Mouse (Mus musculus) liver, embryonic 15.5 days (tissue): ENCODE data around the gene Brinp2. TPM values are rescaled to one million over a fixed set of nuclear protein-coding genes. Genes with fewer than 3 reads are reported as not detected.

Experiments
- ATAC-seq: fragments of 200-750 bp; cut with Nextera tagmentation; 2 replicates; pipeline ENCODE4 v1.8.0; 2017; ENCODE audit warnings: moderate number of reproducible peaks, mild to moderate bottlenecking, moderate library complexity; ENCODE audit not compliant: insufficient read depth
- H3K27ac ChIP-seq: fragments of 300-500 bp; sonication (generic); replicated peaks from 2 replicates; pipeline ENCODE4 v1.5.1; 2015; ENCODE audit warnings: mild to moderate bottlenecking, inconsistent platforms
- H3K27me3 ChIP-seq: fragments of 300-500 bp; sonication (generic); 2 replicates; pipeline ENCODE4 v1.6.1; 2015; ENCODE audit warnings: mild to moderate bottlenecking, inconsistent platforms
- H3K36me3 ChIP-seq: fragments of 300-500 bp; sonication (generic); replicated peaks from 2 replicates; pipeline ENCODE4 v1.6.1; 2015; ENCODE audit warnings: moderate library complexity, mild to moderate bottlenecking, inconsistent platforms
- H3K4me1 ChIP-seq: fragments of 300-500 bp; sonication (generic); replicated peaks from 2 replicates; pipeline ENCODE4 v1.6.1; 2015; ENCODE audit warnings: inconsistent platforms
- H3K4me2 ChIP-seq: fragments of 300-500 bp; sonication (generic); 2 replicates; pipeline ENCODE4 v1.6.1; 2015; ENCODE audit warnings: moderate library complexity, mild to moderate bottlenecking, inconsistent platforms
- H3K4me3 ChIP-seq: fragments of 300-500 bp; sonication (generic); replicated peaks from 2 replicates; pipeline ENCODE4 v1.5.1; 2015; ENCODE audit warnings: mild to moderate bottlenecking, inconsistent platforms
- H3K9ac ChIP-seq: fragments of 300-500 bp; sonication (generic); 2 replicates; pipeline ENCODE4 v1.6.1; 2015; ENCODE audit warnings: moderate library complexity, mild to moderate bottlenecking, inconsistent platforms
- H3K9me3 ChIP-seq: fragments of 300-500 bp; sonication (generic); replicated peaks from 2 replicates; pipeline ENCODE4 v1.6.1; 2016; ENCODE audit warnings: inconsistent platforms
- WGBS: fragments of 180-500 bp; shearing (Covaris S2); methylation state at CpG from one replicate; pipeline ENCODE4 v1.1.7; 2015; ENCODE audit warnings: mixed read lengths; ENCODE audit not compliant: insufficient replicate concordance; 5-methylcytosine and 5-hydroxymethylcytosine counted together
- polyA plus RNA-seq: library from polyadenylated mRNA; unstranded; fragments of >200 nt; fragmentation: Nextera tagmentation; extraction: Ambion mirVana; gene quantifications from 2 replicates; pipeline ENCODE4 v1.2.1, GENCODE M21; 2015

Gene Brinp2
- polyA plus RNA-seq, 1 experiment from 2014 or later, result 0.05 TPM

- H3K9me3 ChIP-seq, result no peaks in the 10 kb centered on the region
- WGBS, result 10% methylated on average over 28 of the region's 28 CpGs
- no peaks in the 10 kb centered on the region for H3K4me1 ChIP-seq
- peak overlapping the region; percentile 37 for H3K4me3 ChIP-seq
- no peak overlapping the region for H3K9ac ChIP-seq
- H3K27me3 ChIP-seq, result peaks cover 29% of the 10 kb centered on the region
- peak overlapping the region; percentile 57 for H3K4me2 ChIP-seq
- no peaks in the 10 kb centered on the region for H3K36me3 ChIP-seq
- ATAC-seq, result no peak
- H3K27ac ChIP-seq, result no peak overlapping the region
These were observed 712 bp downstream of the Brinp2 start for GRCm38 (mm10) chr1:158355177-158356050.

GRCm38 (mm10) chr1:158353656-158354371 is 2.3 kb downstream of the Brinp2 start:
- Histone ChIP-seq H3K4me2 (no peak overlapping the region), H3K27me3 (peaks cover 29% of the 10 kb centered on the region), H3K36me3 (no peaks in the 10 kb centered on the region), H3K9me3 (no peaks in the 10 kb centered on the region), H3K4me3 (no peak overlapping the region), H3K9ac (no peak overlapping the region), H3K27ac (no peak overlapping the region), H3K4me1 (no peaks in the 10 kb centered on the region)
- 53% methylated on average over 5 of the region's 5 CpGs for WGBS
- no peak for ATAC-seq

- Histone ChIP-seq H3K9me3 (no peaks in the 10 kb centered on the region), H3K27ac (no peak overlapping the region), H3K4me2 (no peak overlapping the region), H3K4me1 (no peaks in the 10 kb centered on the region), H3K9ac (no peak overlapping the region), H3K4me3 (no peak overlapping the region), H3K27me3 (no peaks in the 10 kb centered on the region), H3K36me3 (no peaks in the 10 kb centered on the region)
- ATAC-seq, result no peak
- 44% methylated on average over 6 of the region's 6 CpGs for WGBS
These were observed 12.8 kb downstream of the Brinp2 start for GRCm38 (mm10) chr1:158343243-158343714.

GRCm38 (mm10) chr1:158328839-158329238 is 27.3 kb downstream of the Brinp2 start:
- no peak overlapping the region for H3K4me2 ChIP-seq
- no peaks in the 10 kb centered on the region for H3K4me1 ChIP-seq
- no peaks in the 10 kb centered on the region for H3K27me3 ChIP-seq
- H3K27ac ChIP-seq, result no peak overlapping the region
- H3K36me3 ChIP-seq, result no peaks in the 10 kb centered on the region
- ATAC-seq, result no peak
- no peaks in the 10 kb centered on the region for H3K9me3 ChIP-seq
- no peak overlapping the region for H3K4me3 ChIP-seq
- H3K9ac ChIP-seq, result no peak overlapping the region
- 55% methylated on average over 2 of the region's 2 CpGs for WGBS

GRCm38 (mm10) chr1:158328126-158328525 is 28.0 kb downstream of the Brinp2 start:
- Histone ChIP-seq H3K27ac (no peak overlapping the region), H3K4me1 (no peaks in the 10 kb centered on the region), H3K36me3 (no peaks in the 10 kb centered on the region), H3K27me3 (no peaks in the 10 kb centered on the region), H3K4me3 (no peak overlapping the region), H3K9me3 (no peaks in the 10 kb centered on the region), H3K9ac (no peak overlapping the region), H3K4me2 (no peak overlapping the region)
- no peak for ATAC-seq
- WGBS, result 45% methylated on average over 5 of the region's 5 CpGs

- H3K4me1 ChIP-seq, result no peaks in the 10 kb centered on the region
- H3K36me3 ChIP-seq, result no peaks in the 10 kb centered on the region
- WGBS, result 55% methylated on average over 6 of the region's 6 CpGs
- no peak overlapping the region for H3K4me3 ChIP-seq
- no peaks in the 10 kb centered on the region for H3K27me3 ChIP-seq
- no peak for ATAC-seq
- no peaks in the 10 kb centered on the region for H3K9me3 ChIP-seq
- H3K27ac ChIP-seq, result no peak overlapping the region
- no peak overlapping the region for H3K4me2 ChIP-seq
- no peak overlapping the region for H3K9ac ChIP-seq
These were observed 32.8 kb downstream of the Brinp2 start for GRCm38 (mm10) chr1:158323325-158323724.

GRCm38 (mm10) chr1:158310426-158311156 is 45.5 kb downstream of the Brinp2 start:
- H3K36me3 ChIP-seq, result no peaks in the 10 kb centered on the region
- H3K4me3 ChIP-seq, result no peak overlapping the region
- 50% methylated on average over 5 of the region's 5 CpGs for WGBS
- no peak for ATAC-seq
- no peak overlapping the region for H3K27ac ChIP-seq
- no peaks in the 10 kb centered on the region for H3K4me1 ChIP-seq
- no peak overlapping the region for H3K4me2 ChIP-seq
- no peaks in the 10 kb centered on the region for H3K27me3 ChIP-seq
- no peak overlapping the region for H3K9ac ChIP-seq
- H3K9me3 ChIP-seq, result no peaks in the 10 kb centered on the region

- no peak overlapping the region for H3K9ac ChIP-seq
- WGBS, result 65% methylated on average over 7 of the region's 7 CpGs
- no peaks in the 10 kb centered on the region for H3K4me1 ChIP-seq
- H3K4me3 ChIP-seq, result no peak overlapping the region
- no peaks in the 10 kb centered on the region for H3K27me3 ChIP-seq
- no peaks in the 10 kb centered on the region for H3K36me3 ChIP-seq
- ATAC-seq, result no peak
- H3K27ac ChIP-seq, result no peak overlapping the region
- no peaks in the 10 kb centered on the region for H3K9me3 ChIP-seq
- no peak overlapping the region for H3K4me2 ChIP-seq
These were observed 59.1 kb downstream of the Brinp2 start for GRCm38 (mm10) chr1:158297042-158297441.

- Histone ChIP-seq H3K4me1 (no peaks in the 10 kb centered on the region), H3K4me3 (no peak overlapping the region), H3K9ac (no peak overlapping the region), H3K36me3 (no peaks in the 10 kb centered on the region), H3K4me2 (no peak overlapping the region), H3K9me3 (no peaks in the 10 kb centered on the region), H3K27me3 (no peaks in the 10 kb centered on the region), H3K27ac (no peak overlapping the region)
- no peak for ATAC-seq
- 57% methylated on average over 8 of the region's 8 CpGs for WGBS
These were observed 59.7 kb downstream of the Brinp2 start for GRCm38 (mm10) chr1:158296287-158296931.

- 40% methylated on average over 16 of the region's 16 CpGs for WGBS
- Histone ChIP-seq H3K4me2 (no peak overlapping the region), H3K9ac (no peak overlapping the region), H3K27me3 (no peaks in the 10 kb centered on the region), H3K4me3 (no peak overlapping the region), H3K9me3 (no peaks in the 10 kb centered on the region), H3K27ac (no peak overlapping the region), H3K36me3 (no peaks in the 10 kb centered on the region), H3K4me1 (no peaks in the 10 kb centered on the region)
- no peak for ATAC-seq
These were observed 60.9 kb downstream of the Brinp2 start for GRCm38 (mm10) chr1:158295270-158295669.
